Mouse (Mus musculus): ENCODE data around the gene Olfr263. TPM values are rescaled to one million over a fixed set of nuclear protein-coding genes. Genes with fewer than 3 reads are reported as not detected.

Gene Olfr263
- total and polyA plus RNA-seq, 3 experiments, result 0.11 TPM; not detected in 2

GRCm38 (mm10) chr13:21185521-21185920 is 56.1 kb downstream of the Olfr263 start:
- Histone ChIP-seq H3K36me3 (replicated peaks) (peaks cover 97% of the 10 kb centered on the region), H3K4me1 (ENCODE audit: insufficient read depth, low read depth, low read length) (peaks cover 52% of the 10 kb centered on the region), H3K27me3 (ENCODE audit: insufficient read depth, low read length) (no peaks in the 10 kb centered on the region), H3K9me3 (replicated peaks) (no peaks in the 10 kb centered on the region), H3K4me3 (ENCODE audit: low read depth, low read length) (no peak overlapping the region)
- DNase-seq (ENCODE audit: low spot score) (no peak), ATAC-seq (ENCODE audit: extremely low read depth, insufficient number of reproducible peaks, low FRiP score, poor library complexity, severe bottlenecking) (no peak)
- TF ChIP-seq POLR2AphosphoS5 (IDR thresholded peaks at IDR 0.05; ENCODE audit: insufficient replicate concordance, low read depth, low read length), result no peak
- TF ChIP-seq TAL1 (conservative IDR thresholded peaks at IDR 0.05; ENCODE audit: low read depth, low read length), result no peak
- no peak for TF ChIP-seq GATA2 (IDR thresholded peaks at IDR 0.05; ENCODE audit: borderline replicate concordance, low read depth, low read length)
- TF ChIP-seq CTCF (IDR thresholded peaks at IDR 0.05; ENCODE audit: low read depth, low read length), result no peak
- no peak for TF ChIP-seq GATA1 (IDR thresholded peaks at IDR 0.05; ENCODE audit: borderline replicate concordance, low read length)

Other genes with a start within 250 kb of the Olfr263 start
- not detected in 2 replicates for gene Olfr1370, start 54.7 kb upstream of the Olfr263 start, total RNA-seq (2014; fragmentation: Nextera tagmentation)
- gene Olfr1370, start 54.7 kb upstream of the Olfr263 start, total RNA-seq (2017), result under 0.01 and 0.55 TPM in 2 replicates
- gene Olfr1370, start 54.7 kb upstream of the Olfr263 start, polyA plus RNA-seq (2012), result not detected in 2 replicates
- 0.23 TPM in 1 of 2 replicates, not detected in the other for gene Olfr1369-ps1, start 18.2 kb upstream of the Olfr263 start, total RNA-seq (2014; fragmentation: Nextera tagmentation)
- 0.06 TPM in 1 of 2 replicates, not detected in the other for gene Olfr1369-ps1, start 18.2 kb upstream of the Olfr263 start, total RNA-seq (2017)
- gene Olfr1369-ps1, start 18.2 kb upstream of the Olfr263 start, polyA plus RNA-seq (2012), result not detected in 2 replicates
- not detected in 2 replicates for gene Olfr1368, start 16.2 kb downstream of the Olfr263 start, total RNA-seq (2014; fragmentation: Nextera tagmentation)
- gene Olfr1368, start 16.2 kb downstream of the Olfr263 start, total RNA-seq (2017), result 0.11 TPM in 1 of 2 replicates, not detected in the other
- not detected in 2 replicates for gene Olfr1368, start 16.2 kb downstream of the Olfr263 start, polyA plus RNA-seq (2012)
- 91.5 and 93.2 TPM in 2 replicates for gene Trim27, start 49.8 kb downstream of the Olfr263 start, total RNA-seq (2014; fragmentation: Nextera tagmentation)
- gene Trim27, start 49.8 kb downstream of the Olfr263 start, total RNA-seq (2017), result 173 and 196 TPM in 2 replicates
- gene Trim27, start 49.8 kb downstream of the Olfr263 start, polyA plus RNA-seq (2012), result 139 and 188 TPM in 2 replicates
- not detected in 2 replicates for gene Gpx5, start 163.1 kb downstream of the Olfr263 start, total RNA-seq (2014; fragmentation: Nextera tagmentation)
- 0.11 TPM in 1 of 2 replicates, not detected in the other for gene Gpx5, start 163.1 kb downstream of the Olfr263 start, total RNA-seq (2017)
- gene Gpx5, start 163.1 kb downstream of the Olfr263 start, polyA plus RNA-seq (2012), result not detected in 2 replicates
- not detected in 2 replicates for gene Gpx6, start 182.5 kb downstream of the Olfr263 start, total RNA-seq (2014; fragmentation: Nextera tagmentation)
- gene Gpx6, start 182.5 kb downstream of the Olfr263 start, total RNA-seq (2017), result 0.11 and 0.29 TPM in 2 replicates
- gene Gpx6, start 182.5 kb downstream of the Olfr263 start, polyA plus RNA-seq (2012), result not detected in 2 replicates
- gene Olfr1367, start 217.3 kb downstream of the Olfr263 start, total RNA-seq (2014; fragmentation: Nextera tagmentation), result not detected in 2 replicates
- gene Olfr1367, start 217.3 kb downstream of the Olfr263 start, total RNA-seq (2017), result 0.44 TPM in 1 of 2 replicates, not detected in the other
- not detected in 2 replicates for gene Olfr1367, start 217.3 kb downstream of the Olfr263 start, polyA plus RNA-seq (2012)
- 10.7 and 14.6 TPM in 2 replicates for gene Zscan12, start 233.2 kb downstream of the Olfr263 start, total RNA-seq (2014; fragmentation: Nextera tagmentation)
- gene Zscan12, start 233.2 kb downstream of the Olfr263 start, total RNA-seq (2017), result 16.2 and 16.8 TPM in 2 replicates
- 3.4 and 4.0 TPM in 2 replicates for gene Zscan12, start 233.2 kb downstream of the Olfr263 start, polyA plus RNA-seq (2012)